Mouse (Mus musculus): ENCODE measurements around the gene Bmpr2. TPM values are rescaled to one million over a fixed set of nuclear protein-coding genes. Genes with fewer than 3 reads are reported as not detected.
A peak's percentile ranks its signal among the peaks of the same experiment; 100 is the strongest.

The Bmpr2 gene
- polyA plus RNA-seq, 1 experiment from 2014 or later: 19.1 TPM

DNA sequence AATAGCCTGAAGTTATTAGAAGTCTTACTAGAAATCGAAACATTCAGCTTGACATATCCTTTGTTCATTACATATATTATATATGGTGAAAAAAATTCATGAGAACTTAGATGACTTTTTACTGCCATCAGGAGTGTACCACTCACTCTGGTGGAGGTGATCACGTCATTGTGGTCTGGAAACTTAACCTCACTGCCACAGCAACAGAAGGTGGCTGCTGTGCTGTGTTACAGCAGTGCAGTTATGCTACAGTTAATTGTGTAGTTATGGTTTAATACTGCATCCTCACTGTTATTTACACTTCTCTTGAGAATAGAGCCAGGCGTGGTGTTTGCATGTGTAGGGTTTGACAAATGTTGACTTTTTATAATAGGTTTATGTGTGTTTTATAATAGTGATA lies 154.2 kb downstream of the Bmpr2 start:
- Histone ChIP-seq H3K27ac (no peak overlapping the region), H3K79me2 (ENCODE audit: inconsistent target) (peaks cover 82% of the 10 kb centered on the region), H3K4me3 (ENCODE audit: inconsistent target) (no peak overlapping the region), H3K36me3 (ENCODE audit: inconsistent target) (no peaks in the 10 kb centered on the region)
- 71% methylated on average over 3 of the region's 3 CpGs for WGBS (ENCODE audit: missing documents)

DNA sequence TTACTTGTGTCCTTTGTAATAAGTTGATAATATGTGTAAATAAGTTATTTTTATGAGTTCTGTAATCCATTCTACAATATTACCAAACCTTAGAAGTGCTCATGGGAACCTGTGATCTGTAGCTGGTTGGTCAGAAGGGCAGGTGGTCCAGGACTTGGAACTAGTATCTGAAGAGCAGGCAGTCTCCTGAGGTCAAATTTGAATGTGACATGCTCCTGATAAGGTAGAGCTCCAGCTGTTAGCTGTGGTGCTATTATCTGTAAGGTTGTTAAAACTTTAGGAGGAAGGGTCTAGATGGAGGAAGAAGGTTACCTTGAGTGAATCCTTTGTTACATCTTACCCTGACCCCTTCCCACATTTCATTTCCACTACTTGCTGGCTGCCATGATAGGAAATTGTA lies 154.9 kb downstream of the Bmpr2 start:
- H3K79me2 ChIP-seq (ENCODE audit: inconsistent target): peaks cover 89% of the 10 kb centered on the region
- no peaks in the 10 kb centered on the region for H3K36me3 ChIP-seq (ENCODE audit: inconsistent target)
- H3K27ac ChIP-seq: no peak overlapping the region
- H3K4me3 ChIP-seq (ENCODE audit: inconsistent target): no peak overlapping the region

DNA sequence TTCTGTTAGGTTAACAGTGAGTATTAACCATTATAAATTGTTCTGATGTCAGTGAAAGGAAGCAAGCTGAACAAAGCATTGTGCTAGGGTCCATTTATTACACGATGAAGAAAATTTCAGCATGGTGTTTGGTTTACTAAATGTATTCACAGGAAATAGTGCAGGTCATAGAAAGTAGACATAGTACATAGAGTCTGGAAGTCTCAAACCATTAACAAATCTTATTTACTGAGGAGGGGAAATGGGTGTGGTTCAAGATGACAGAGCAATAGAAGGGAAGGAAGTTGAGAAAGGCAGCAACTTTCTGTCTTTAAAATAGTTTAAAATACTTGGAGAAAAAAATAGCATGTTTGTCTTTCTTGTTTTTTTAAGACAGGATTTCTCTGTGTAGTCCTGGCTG lies 160.0 kb downstream of the Bmpr2 start:
- 0% methylated on average over 1 of the region's 1 CpGs for WGBS (ENCODE audit: missing documents)
- H3K27ac ChIP-seq: 0 out of 2 replicates have a peak overlapping the region, but pooled peaks have one; percentile 14
- peaks cover 100% of the 10 kb centered on the region for H3K79me2 ChIP-seq (ENCODE audit: inconsistent target)
- no peaks in the 10 kb centered on the region for H3K36me3 ChIP-seq (ENCODE audit: inconsistent target)
- no peak overlapping the region for H3K4me3 ChIP-seq (ENCODE audit: inconsistent target)

DNA sequence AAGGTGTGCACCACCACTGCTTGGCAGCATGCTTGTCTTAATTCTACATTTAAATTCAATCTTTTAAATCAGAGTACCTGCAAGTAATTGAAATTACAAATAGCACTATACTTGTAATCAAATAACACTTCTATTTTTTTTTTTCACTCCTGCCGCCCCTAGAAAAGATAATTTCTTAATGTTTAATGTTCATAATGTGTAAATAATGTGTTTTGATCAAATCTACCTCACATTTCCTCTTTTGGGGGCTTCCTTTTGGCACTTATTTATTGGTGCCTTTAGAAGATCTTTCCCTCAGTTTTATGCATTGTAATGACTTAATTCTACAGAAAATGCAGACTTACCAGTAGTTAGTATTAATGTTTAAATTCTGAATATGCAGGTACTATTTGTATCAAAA lies 160.5 kb downstream of the Bmpr2 start:
- H3K27ac ChIP-seq: 0 out of 2 replicates have a peak overlapping the region, but pooled peaks have one; percentile 14
- H3K79me2 ChIP-seq (ENCODE audit: inconsistent target): peaks cover 100% of the 10 kb centered on the region
- H3K36me3 ChIP-seq (ENCODE audit: inconsistent target): no peaks in the 10 kb centered on the region
- H3K4me3 ChIP-seq (ENCODE audit: inconsistent target): no peak overlapping the region
- WGBS (ENCODE audit: missing documents): 40% methylated on average over 1 of the region's 1 CpGs

DNA sequence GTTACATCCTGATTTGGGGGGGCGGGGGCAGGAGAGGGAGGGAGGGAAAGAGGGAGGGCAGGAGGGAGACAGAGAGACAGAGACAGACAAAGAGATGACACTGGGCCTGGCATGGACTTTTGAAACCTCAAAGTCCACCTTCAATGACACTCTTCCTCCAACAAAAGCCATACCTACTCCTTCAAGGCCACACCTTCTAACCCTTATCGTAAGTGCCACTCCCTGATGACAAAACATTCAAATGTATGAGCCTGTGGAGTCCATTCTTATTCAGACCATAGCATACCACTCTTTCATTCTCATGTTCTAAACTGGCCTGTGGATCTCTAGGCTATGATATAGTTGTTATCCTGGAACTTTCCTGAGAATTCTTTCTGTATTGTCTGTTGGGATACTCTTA lies 161.2 kb downstream of the Bmpr2 start:
- WGBS (ENCODE audit: missing documents): 94% methylated on average over 2 of the region's 2 CpGs
- Histone ChIP-seq H3K4me3 (ENCODE audit: inconsistent target) (no peak overlapping the region), H3K27ac (no peak overlapping the region), H3K36me3 (ENCODE audit: inconsistent target) (no peaks in the 10 kb centered on the region), H3K79me2 (ENCODE audit: inconsistent target) (peaks cover 99% of the 10 kb centered on the region)

DNA sequence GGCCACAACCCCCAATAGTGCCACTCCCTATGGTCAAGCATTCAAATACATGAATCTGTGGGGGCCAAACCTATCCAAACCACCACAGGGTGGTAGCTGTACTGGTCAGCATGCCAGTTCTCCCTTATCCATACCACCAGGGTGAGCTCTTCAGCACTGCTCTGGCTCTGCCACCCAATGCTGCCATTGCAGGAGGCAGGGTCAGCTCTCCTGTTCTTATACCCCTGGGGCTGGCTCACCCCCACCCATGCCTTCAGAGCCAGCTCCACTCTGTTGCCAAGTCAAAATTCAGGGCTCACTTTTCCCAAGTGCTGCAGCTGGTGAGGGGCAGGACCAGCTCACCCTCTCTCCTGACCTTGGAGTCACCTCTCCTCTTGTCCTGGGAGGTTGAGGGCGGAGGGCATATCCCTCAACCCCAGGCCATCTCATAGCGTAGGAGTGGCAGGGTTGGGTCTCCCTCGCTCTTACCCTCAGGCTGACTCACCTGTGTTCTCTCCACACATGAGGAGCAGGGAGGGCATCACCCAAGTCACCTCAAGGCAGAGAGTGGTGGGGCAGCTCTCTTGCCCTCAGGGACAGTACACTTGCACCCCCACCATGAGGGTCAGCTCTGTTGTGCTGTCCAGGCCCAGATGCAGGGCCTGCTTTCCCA lies 162.9 kb downstream of the Bmpr2 start:
- peaks cover 99% of the 10 kb centered on the region for H3K79me2 ChIP-seq (ENCODE audit: inconsistent target)
- H3K4me3 ChIP-seq (ENCODE audit: inconsistent target): no peak overlapping the region
- H3K27ac ChIP-seq: no peak overlapping the region
- no peaks in the 10 kb centered on the region for H3K36me3 ChIP-seq (ENCODE audit: inconsistent target)
- WGBS (ENCODE audit: missing documents): 100% methylated on average over 2 of the region's 3 CpGs

DNA sequence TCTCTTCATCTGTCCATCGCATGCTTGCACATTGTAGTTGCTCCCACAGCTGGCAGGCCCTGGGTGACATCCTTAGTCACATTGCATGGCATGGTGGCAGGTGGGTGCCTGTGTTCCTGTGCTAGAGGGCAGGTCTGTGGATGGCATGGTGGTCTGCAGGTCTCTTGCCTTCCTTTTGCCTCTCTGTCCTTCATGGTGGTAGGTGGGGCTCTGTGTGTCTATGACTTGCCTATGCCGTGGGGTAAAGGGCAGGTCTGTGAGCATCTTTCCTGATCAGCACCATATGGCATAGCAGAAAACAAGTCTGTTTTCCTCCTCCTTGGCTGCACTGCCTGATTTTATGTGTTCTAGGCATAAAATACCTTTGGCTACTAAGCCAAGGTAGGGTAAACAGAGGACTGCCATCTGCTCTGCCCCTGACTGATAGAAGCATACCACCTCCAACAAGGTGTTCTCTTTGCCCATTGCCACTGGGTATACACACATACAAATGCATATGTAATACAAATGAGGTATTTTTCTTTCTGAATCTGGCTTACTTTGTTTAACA lies 164.0 kb downstream of the Bmpr2 start:
- WGBS (ENCODE audit: missing documents): 100% methylated on average over 2 of the region's 2 CpGs
- H3K79me2 ChIP-seq (ENCODE audit: inconsistent target): peaks cover 99% of the 10 kb centered on the region

More for the DNA sequence above, 164.0 kb downstream of the Bmpr2 start:
- H3K36me3 ChIP-seq (ENCODE audit: inconsistent target): no peaks in the 10 kb centered on the region
- no peak overlapping the region for H3K27ac ChIP-seq
- no peak overlapping the region for H3K4me3 ChIP-seq (ENCODE audit: inconsistent target)

Other genes starting within 250 kb of the Bmpr2 start
- not detected in 3 replicates for gene Gm973, start 247.1 kb upstream of the Bmpr2 start, polyA plus RNA-seq (2018)
- gene Sumo1, start 92.6 kb upstream of the Bmpr2 start, polyA plus RNA-seq (2018): 118 to 152 TPM (median 148 TPM) in 3 replicates
- 23.5 to 158 TPM (median 131 TPM) in 3 replicates for gene Nop58, start 78.4 kb upstream of the Bmpr2 start, polyA plus RNA-seq (2018)
- gene Fam117b, start 149.6 kb downstream of the Bmpr2 start, polyA plus RNA-seq (2018): 12.7 to 13.7 TPM (median 12.8 TPM) in 3 replicates